Mouse (Mus musculus): ENCODE measurements around the gene Slc1a5. TPM values are rescaled to one million over a fixed set of nuclear protein-coding genes. Genes with fewer than 3 reads are reported as not detected.
A peak's percentile ranks its signal among the peaks of the same experiment; 100 is the strongest.

The Slc1a5 gene
- polyA plus RNA-seq, 1 experiment from 2014 or later = 36.1 TPM

GRCm38 (mm10) chr7:16838804-16839426, 57.8 kb downstream of the Slc1a5 start:
- H3K36me3 ChIP-seq (ENCODE audit: control insufficient read depth, insufficient read depth, low read length) = peaks cover 60% of the 10 kb centered on the region
- no peak overlapping the region for H3K27ac ChIP-seq (ENCODE audit: low read depth, low read length)
- H3K4me2 ChIP-seq (replicated peaks; ENCODE audit: low read depth, low read length) = no peak overlapping the region
- H3K9ac ChIP-seq (ENCODE audit: low read depth, low read length) = no peak overlapping the region
- no peak overlapping the region for H3K4me3 ChIP-seq (ENCODE audit: low read length)
- no peaks in the 10 kb centered on the region for H3K4me1 ChIP-seq (ENCODE audit: control insufficient read depth, insufficient read depth, low read length)
- 85% methylated on average over 6 of the region's 6 CpGs for WGBS
- no peaks in the 10 kb centered on the region for H3K9me3 ChIP-seq (ENCODE audit: control insufficient read depth, low read length)
- no peak for ATAC-seq (ENCODE audit: low FRiP score, low TSS enrichment)
- H3K27me3 ChIP-seq (ENCODE audit: control insufficient read depth, insufficient read depth, low read length) = no peaks in the 10 kb centered on the region

GRCm38 (mm10) chr7:16839427-16840108, 58.4 kb downstream of the Slc1a5 start:
- Histone ChIP-seq H3K27me3 (ENCODE audit: control insufficient read depth, insufficient read depth, low read length) (no peaks in the 10 kb centered on the region), H3K4me3 (ENCODE audit: low read length) (no peak overlapping the region), H3K27ac (ENCODE audit: low read depth, low read length) (no peak overlapping the region), H3K4me1 (ENCODE audit: control insufficient read depth, insufficient read depth, low read length) (no peaks in the 10 kb centered on the region), H3K4me2 (replicated peaks; ENCODE audit: low read depth, low read length) (no peak overlapping the region), H3K9ac (ENCODE audit: low read depth, low read length) (no peak overlapping the region), H3K9me3 (ENCODE audit: control insufficient read depth, low read length) (no peaks in the 10 kb centered on the region), H3K36me3 (ENCODE audit: control insufficient read depth, insufficient read depth, low read length) (peaks cover 53% of the 10 kb centered on the region)
- WGBS = 93% methylated on average over 12 of the region's 12 CpGs
- no peak for ATAC-seq (ENCODE audit: low FRiP score, low TSS enrichment)

- H3K27me3 ChIP-seq (ENCODE audit: control insufficient read depth, insufficient read depth, low read length) = no peaks in the 10 kb centered on the region
- no peak overlapping the region for H3K4me3 ChIP-seq (ENCODE audit: low read length)
- no peaks in the 10 kb centered on the region for H3K9me3 ChIP-seq (ENCODE audit: control insufficient read depth, low read length)
- H3K36me3 ChIP-seq (ENCODE audit: control insufficient read depth, insufficient read depth, low read length) = peaks cover 48% of the 10 kb centered on the region
- ATAC-seq (ENCODE audit: low FRiP score, low TSS enrichment) = no peak
- H3K9ac ChIP-seq (ENCODE audit: low read depth, low read length) = no peak overlapping the region
- peaks cover 3% of the 10 kb centered on the region for H3K4me1 ChIP-seq (ENCODE audit: control insufficient read depth, insufficient read depth, low read length)
- whole genome bisulfite sequencing = 86% methylated on average over 2 of the region's 2 CpGs
- H3K4me2 ChIP-seq (replicated peaks; ENCODE audit: low read depth, low read length) = no peak overlapping the region
- H3K27ac ChIP-seq (ENCODE audit: low read depth, low read length) = no peak overlapping the region
These were observed 59.0 kb downstream of the Slc1a5 start for GRCm38 (mm10) chr7:16840109-16840491.

GRCm38 (mm10) chr7:16841078-16841477, 59.9 kb downstream of the Slc1a5 start:
- Histone ChIP-seq H3K27me3 (ENCODE audit: control insufficient read depth, insufficient read depth, low read length) (no peaks in the 10 kb centered on the region), H3K4me2 (replicated peaks; ENCODE audit: low read depth, low read length) (no peak overlapping the region), H3K27ac (ENCODE audit: low read depth, low read length) (no peak overlapping the region), H3K4me3 (ENCODE audit: low read length) (no peak overlapping the region), H3K36me3 (ENCODE audit: control insufficient read depth, insufficient read depth, low read length) (peaks cover 43% of the 10 kb centered on the region), H3K9me3 (ENCODE audit: control insufficient read depth, low read length) (no peaks in the 10 kb centered on the region), H3K4me1 (ENCODE audit: control insufficient read depth, insufficient read depth, low read length) (peaks cover 12% of the 10 kb centered on the region), H3K9ac (ENCODE audit: low read depth, low read length) (no peak overlapping the region)
- WGBS = 78% methylated on average over 4 of the region's 4 CpGs
- ATAC-seq (ENCODE audit: low FRiP score, low TSS enrichment) = no peak

GRCm38 (mm10) chr7:16841561-16842560, 60.7 kb downstream of the Slc1a5 start:
- Histone ChIP-seq H3K9ac (ENCODE audit: low read depth, low read length) (peak overlapping the region; percentile 40; the same call in 1 of the 2 replicates), H3K9me3 (ENCODE audit: control insufficient read depth, low read length) (no peaks in the 10 kb centered on the region), H3K4me3 (ENCODE audit: low read length) (peak overlapping the region; percentile 59), H3K4me2 (replicated peaks; ENCODE audit: low read depth, low read length) (peak overlapping the region; percentile 84), H3K27ac (ENCODE audit: low read depth, low read length) (peak overlapping the region; percentile 73; the same call in 1 of the 2 replicates), H3K36me3 (ENCODE audit: control insufficient read depth, insufficient read depth, low read length) (peaks cover 42% of the 10 kb centered on the region), H3K27me3 (ENCODE audit: control insufficient read depth, insufficient read depth, low read length) (no peaks in the 10 kb centered on the region), H3K4me1 (ENCODE audit: control insufficient read depth, insufficient read depth, low read length) (peaks cover 12% of the 10 kb centered on the region)
- 41% methylated on average over 11 of the region's 11 CpGs for WGBS
- peak; percentile 4; the same call in 1 of the 2 replicates for ATAC-seq (ENCODE audit: low FRiP score, low TSS enrichment)

GRCm38 (mm10) chr7:16842645-16843063, 61.5 kb downstream of the Slc1a5 start, which contains the start of gene Prkd2:
TSS of gene Prkd2 (plus strand) at chr7:16842902.
- Histone ChIP-seq H3K9me3 (ENCODE audit: control insufficient read depth, low read length) (no peaks in the 10 kb centered on the region), H3K9ac (ENCODE audit: low read depth, low read length) (peak within 1 kb of the TSS; percentile 73), H3K4me2 (replicated peaks; ENCODE audit: low read depth, low read length) (peak within 1 kb of the TSS; percentile 84), H3K36me3 (ENCODE audit: control insufficient read depth, insufficient read depth, low read length) (peaks cover 38% of the 10 kb centered on the region), H3K4me1 (ENCODE audit: control insufficient read depth, insufficient read depth, low read length) (peaks cover 12% of the 10 kb centered on the region), H3K27me3 (ENCODE audit: control insufficient read depth, insufficient read depth, low read length) (no peaks in the 10 kb centered on the region), H3K4me3 (ENCODE audit: low read length) (peak within 1 kb of the TSS; percentile 59), H3K27ac (ENCODE audit: low read depth, low read length) (peak within 1 kb of the TSS; percentile 73)
- ATAC-seq (ENCODE audit: low FRiP score, low TSS enrichment) = peak; percentile 89
- under 1% methylated on average over 32 of the region's 32 CpGs for WGBS

- peak overlapping the region; percentile 59 for H3K4me3 ChIP-seq (ENCODE audit: low read length)
- peak overlapping the region; percentile 84 for H3K4me2 ChIP-seq (replicated peaks; ENCODE audit: low read depth, low read length)
- peaks cover 12% of the 10 kb centered on the region for H3K4me1 ChIP-seq (ENCODE audit: control insufficient read depth, insufficient read depth, low read length)
- peak overlapping the region; percentile 73; the same call in 1 of the 2 replicates for H3K27ac ChIP-seq (ENCODE audit: low read depth, low read length)
- H3K27me3 ChIP-seq (ENCODE audit: control insufficient read depth, insufficient read depth, low read length) = no peaks in the 10 kb centered on the region
- WGBS = 1% methylated on average over 33 of the region's 33 CpGs
- 0 out of 2 replicates have a peak, but pooled peaks have one; percentile 3 for ATAC-seq (ENCODE audit: low FRiP score, low TSS enrichment)
- peaks cover 29% of the 10 kb centered on the region for H3K36me3 ChIP-seq (ENCODE audit: control insufficient read depth, insufficient read depth, low read length)
- no peaks in the 10 kb centered on the region for H3K9me3 ChIP-seq (ENCODE audit: control insufficient read depth, low read length)
- H3K9ac ChIP-seq (ENCODE audit: low read depth, low read length) = peak overlapping the region; percentile 73
These were observed 62.5 kb downstream of the Slc1a5 start for GRCm38 (mm10) chr7:16843441-16844171.

- peak overlapping the region; percentile 59 for H3K4me3 ChIP-seq (ENCODE audit: low read length)
- peak overlapping the region; percentile 34; the same call in 1 of the 2 replicates for H3K9ac ChIP-seq (ENCODE audit: low read depth, low read length)
- peaks cover 26% of the 10 kb centered on the region for H3K36me3 ChIP-seq (ENCODE audit: control insufficient read depth, insufficient read depth, low read length)
- H3K4me1 ChIP-seq (ENCODE audit: control insufficient read depth, insufficient read depth, low read length) = peaks cover 12% of the 10 kb centered on the region
- peak overlapping the region; percentile 80; the same call in 1 of the 2 replicates for H3K27ac ChIP-seq (ENCODE audit: low read depth, low read length)
- WGBS = 40% methylated on average over 3 of the region's 3 CpGs
- H3K4me2 ChIP-seq (replicated peaks; ENCODE audit: low read depth, low read length) = peak overlapping the region; percentile 84
- no peaks in the 10 kb centered on the region for H3K9me3 ChIP-seq (ENCODE audit: control insufficient read depth, low read length)
- H3K27me3 ChIP-seq (ENCODE audit: control insufficient read depth, insufficient read depth, low read length) = no peaks in the 10 kb centered on the region
- ATAC-seq (ENCODE audit: low FRiP score, low TSS enrichment) = no peak
These were observed 63.5 kb downstream of the Slc1a5 start for GRCm38 (mm10) chr7:16844696-16845071.
